Mouse (Mus musculus) brain, embryonic 18.5 days (tissue): ENCODE results near the gene Gm11172.
"Not testable (repeated sequence)": the region's sequence is repeated elsewhere in the genome, so short reads cannot be mapped to it uniquely, and the experiment has no call there.

Experiments used
- DNase-seq: peaks from one replicate; pipeline ENCODE4 v3.0.0-alpha.2; 2012; ENCODE audit warnings: low read depth, low spot score

Gm11172 gene

GRCm38 (mm10) chr16:10785371-10786231, 27.1 kb upstream of the Gm11172 start, which contains the start of gene Socs1:
TSS of gene Socs1 (minus strand) at chr16:10785536.
- peak; percentile 73 for DNase-seq

- peak; percentile 74 for DNase-seq
Observed at GRCm38 (mm10) chr16:10786288-10786687, 26.4 kb upstream of the Gm11172 start.

- no peak for DNase-seq
Observed at GRCm38 (mm10) chr16:10786782-10787547, 25.8 kb upstream of the Gm11172 start.

DNA sequence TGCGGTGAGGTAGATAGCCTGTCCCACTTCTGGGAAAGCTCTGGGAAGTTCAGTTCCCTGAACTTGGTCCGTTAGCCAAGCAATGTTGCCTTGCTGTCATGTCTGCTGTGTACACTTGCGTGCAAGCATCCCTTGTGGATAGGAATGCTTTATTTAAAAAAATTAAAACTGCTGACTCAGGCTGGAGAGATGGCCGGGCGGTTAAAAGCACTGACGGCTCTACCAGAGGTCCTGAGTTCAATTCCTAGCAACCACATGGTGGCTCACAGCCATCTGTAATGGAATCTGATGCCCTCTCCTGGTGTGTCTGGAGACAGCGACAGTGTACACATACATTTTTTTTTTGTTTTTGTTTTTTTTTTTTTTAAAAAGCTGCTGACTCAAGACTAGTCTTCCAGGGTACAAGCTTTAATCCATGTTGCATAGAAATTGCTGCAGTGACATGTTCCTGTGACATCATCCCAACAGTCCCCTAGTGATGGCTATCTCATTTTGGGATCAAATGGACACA, 25.1 kb upstream of the Gm11172 start:
- DNase-seq: no peak

DNA sequence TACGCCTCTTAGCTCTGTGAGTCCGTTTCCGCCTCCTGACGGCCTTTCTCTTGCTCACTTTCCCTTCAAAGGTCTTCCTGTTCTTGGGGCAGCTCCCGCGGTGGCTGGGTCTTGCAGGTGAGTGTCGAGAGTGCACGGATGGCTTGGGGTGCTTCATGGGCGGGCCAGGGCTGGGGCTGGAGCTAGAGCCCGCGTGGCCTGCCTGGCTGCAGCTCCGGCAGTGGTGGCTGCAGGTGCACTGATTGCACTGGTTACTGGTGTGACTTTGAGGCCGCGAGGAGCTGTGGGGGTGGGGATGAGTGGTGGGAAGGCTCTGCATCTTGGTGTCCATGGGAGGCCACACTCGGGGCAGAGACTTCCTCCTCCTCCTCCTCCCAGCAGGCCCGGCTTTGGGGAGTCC, 24.4 kb upstream of the Gm11172 start, which contains the start of gene Tnp2:
Gene Tnp2 (minus strand): TSS at position 390 of the 400 bp plus-strand sequence.
- DNase-seq: no peak

GRCm38 (mm10) chr16:10788866-10789265, 23.8 kb upstream of the Gm11172 start:
- DNase-seq: no peak

GRCm38 (mm10) chr16:10790702-10791101, 22.0 kb upstream of the Gm11172 start, which contains the start of gene Prm3:
TSS of gene Prm3 (minus strand) at chr16:10790914.
- no peak for DNase-seq

DNA sequence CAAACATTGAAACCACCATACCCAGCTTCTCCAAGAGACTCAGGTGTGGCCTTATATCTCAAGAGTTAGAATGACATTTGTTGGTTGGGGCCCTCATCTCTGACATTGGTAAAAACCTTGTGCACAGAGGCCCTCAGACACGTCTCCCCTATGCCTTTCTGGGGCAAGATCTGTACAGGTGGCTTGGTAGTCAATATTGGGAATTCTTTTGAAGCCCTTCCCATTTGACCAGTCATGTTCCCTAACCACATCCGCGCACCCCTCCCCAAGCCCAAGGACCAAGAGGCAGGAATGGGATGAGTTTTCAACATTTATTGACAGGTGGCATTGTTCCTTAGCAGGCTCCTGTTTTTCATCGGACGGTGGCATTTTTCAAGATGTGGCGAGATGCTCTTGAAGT, 16.7 kb upstream of the Gm11172 start, which contains the start of gene Prm2:
Gene Prm2 (minus strand): TSS at position 101 of the 400 bp plus-strand sequence.
- DNase-seq: no peak

GRCm38 (mm10) chr16:10802420-10802819, 10.3 kb upstream of the Gm11172 start:
- not testable (repeated sequence) for DNase-seq

- DNase-seq: no peak
Observed at GRCm38 (mm10) chr16:10805789-10806527, 6.8 kb upstream of the Gm11172 start, which contains the start of gene Prm1. TSS of gene Prm1 (minus strand) at chr16:10805839.

- DNase-seq: no peak
Observed at GRCm38 (mm10) chr16:10810376-10810775, 2.3 kb upstream of the Gm11172 start.

- DNase-seq: no peak
Observed at GRCm38 (mm10) chr16:10813726-10814125, 1.0 kb downstream of the Gm11172 start.

- DNase-seq: no peak
Observed at GRCm38 (mm10) chr16:10814864-10815263, 2.1 kb downstream of the Gm11172 start.

GRCm38 (mm10) chr16:10818579-10819135, 5.9 kb downstream of the Gm11172 start:
- DNase-seq: no peak

GRCm38 (mm10) chr16:10819966-10820365, 7.3 kb downstream of the Gm11172 start:
- DNase-seq: no peak

GRCm38 (mm10) chr16:10821387-10821786, 8.7 kb downstream of the Gm11172 start:
- DNase-seq: no peak

- no peak for DNase-seq
Observed at GRCm38 (mm10) chr16:10824536-10824935, 11.8 kb downstream of the Gm11172 start.

DNA sequence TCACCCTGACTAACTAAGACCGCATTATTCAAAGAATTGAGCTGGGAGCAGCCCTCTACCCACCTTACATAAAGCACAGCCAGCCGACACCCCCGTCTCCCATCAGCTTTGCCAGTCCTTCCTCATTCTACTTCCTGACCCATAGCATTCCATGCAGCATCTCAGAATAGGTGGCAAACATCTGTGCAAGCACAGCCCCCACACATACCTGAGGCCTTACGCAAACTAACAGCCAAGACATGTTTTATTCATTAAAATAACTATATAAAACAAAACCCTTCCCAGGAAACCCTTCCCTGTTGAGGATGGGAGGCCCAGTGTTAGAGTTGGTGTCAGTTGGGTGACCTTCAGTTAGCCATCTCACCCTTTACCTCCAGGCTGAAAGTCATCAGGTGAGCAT, 13.1 kb downstream of the Gm11172 start:
- DNase-seq: no peak

DNA sequence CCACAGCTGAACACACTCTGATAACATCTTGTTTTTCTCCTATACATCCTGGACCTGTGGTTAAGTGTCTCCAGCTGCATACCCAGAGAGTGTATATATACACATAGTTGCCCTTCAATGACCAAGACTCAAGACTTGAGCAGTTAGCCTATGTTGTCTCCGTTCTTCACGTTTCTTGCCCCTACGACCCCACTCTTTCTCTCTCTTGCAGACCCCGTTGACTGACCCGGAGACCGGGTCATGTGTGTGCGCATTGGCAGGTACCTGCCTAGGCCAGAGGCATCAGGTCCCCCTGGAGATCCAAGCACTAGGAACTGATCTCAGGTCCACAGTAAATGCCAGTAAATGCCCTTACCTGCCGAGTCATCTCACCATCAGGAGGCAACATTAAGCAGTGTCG, 14.6 kb downstream of the Gm11172 start:
- DNase-seq: no peak

GRCm38 (mm10) chr16:10827766-10828460, 15.2 kb downstream of the Gm11172 start:
- no peak for DNase-seq
